Mouse (Mus musculus): Measurements from ENCODE around the gene Acvr2b.

DNA sequence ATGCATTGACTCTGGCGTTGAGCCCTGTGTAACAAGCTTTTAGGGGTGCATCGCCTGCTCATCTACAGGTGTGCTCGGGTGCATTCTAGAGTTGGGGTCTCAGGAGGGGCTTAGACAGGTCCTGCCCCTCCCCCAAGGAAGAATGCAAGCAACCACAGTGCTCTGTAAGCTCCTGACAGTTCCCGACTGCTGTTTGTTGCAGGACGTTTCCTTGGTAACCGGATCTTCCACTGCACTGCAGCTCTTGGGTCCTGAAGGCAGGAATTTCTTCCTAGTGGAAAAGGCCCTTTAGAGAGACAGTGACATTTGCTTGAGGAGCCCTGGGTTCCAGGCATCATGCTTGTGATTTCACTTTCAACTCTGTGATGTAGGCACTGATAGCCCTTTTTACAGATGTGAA is 19.3 kb upstream of the Acvr2b start:
- no peak for TF ChIP-seq POLR2A (IDR thresholded peaks at IDR 0.05; ENCODE audit: low read depth, low read length)
- TF ChIP-seq CTCF (conservative IDR thresholded peaks at IDR 0.05; ENCODE audit: insufficient read depth, insufficient read length, low read depth, low read length): no peak
